Mouse (Mus musculus) embryonic facial prominence, embryonic 10.5 days (tissue): Measurements from ENCODE around the gene Mvb12b. TPM values are rescaled to one million over a fixed set of nuclear protein-coding genes. Genes with fewer than 3 reads are reported as not detected.
A peak's percentile ranks its signal among the peaks of the same experiment; 100 is the strongest.

Source experiments
- DNase-seq: peaks from one replicate; pipeline ENCODE4 v3.0.0-alpha.2; 2017; ENCODE audit warnings: low spot score
- H3K27ac ChIP-seq: fragments of 300-500 bp; sonication (generic); replicated peaks from 2 replicates; pipeline ENCODE4 v1.5.1; 2016; ENCODE audit warnings: mild to moderate bottlenecking
- H3K27me3 ChIP-seq: fragments of 300-500 bp; sonication (generic); replicated peaks from 2 replicates; pipeline ENCODE4 v1.6.1; 2016; ENCODE audit warnings: low read depth, mild to moderate bottlenecking; ENCODE audit not compliant: poor library complexity, severe bottlenecking
- H3K36me3 ChIP-seq: fragments of 300-500 bp; sonication (generic); replicated peaks from 2 replicates; pipeline ENCODE4 v1.6.1; 2016; ENCODE audit warnings: mild to moderate bottlenecking, moderate library complexity
- H3K4me1 ChIP-seq: fragments of 300-500 bp; sonication (generic); 2 replicates; pipeline ENCODE4 v1.6.1; 2016
- H3K4me3 ChIP-seq: fragments of 300-500 bp; sonication (generic); 2 replicates; pipeline ENCODE4 v1.5.1; 2016; ENCODE audit warnings: mild to moderate bottlenecking, moderate library complexity
- H3K9me3 ChIP-seq: fragments of 300-500 bp; sonication (generic); 2 replicates; pipeline ENCODE4 v1.6.1; 2016; ENCODE audit warnings: mild to moderate bottlenecking
- WGBS: fragments of 180-500 bp; shearing (Covaris S2); methylation state at CpG from one replicate; pipeline ENCODE4 v1.1.7; 2016; 5-methylcytosine and 5-hydroxymethylcytosine counted together
- polyA plus RNA-seq: library from polyadenylated mRNA; unstranded; fragments of >200 nt; fragmentation: Nextera tagmentation; extraction: Ambion mirVana; gene quantifications from 2 replicates; pipeline ENCODE4 v1.2.1, GENCODE M21; 2016

Gene Mvb12b
- polyA plus RNA-seq, 1 experiment from 2014 or later, result 16.1 TPM

GRCm38 (mm10) chr2:33879223-33879622 is 8.5 kb downstream of the Mvb12b start:
- Histone ChIP-seq H3K27me3 (no peaks in the 10 kb centered on the region), H3K4me1 (peaks cover 62% of the 10 kb centered on the region), H3K27ac (peak overlapping the region; percentile 93), H3K36me3 (peaks cover 1% of the 10 kb centered on the region), H3K9me3 (no peaks in the 10 kb centered on the region), H3K4me3 (no peak overlapping the region)
- WGBS, result 83% methylated on average over 2 of the region's 2 CpGs
- no peak for DNase-seq

GRCm38 (mm10) chr2:33878437-33878836 is 9.3 kb downstream of the Mvb12b start:
- H3K4me1 ChIP-seq, result peaks cover 70% of the 10 kb centered on the region
- no peak overlapping the region for H3K4me3 ChIP-seq
- peak; percentile 39 for DNase-seq
- 22% methylated on average over 11 of the region's 11 CpGs for WGBS
- peaks cover 9% of the 10 kb centered on the region for H3K36me3 ChIP-seq
- 0 out of 2 replicates have a peak, but pooled peaks cover 4% of the 10 kb centered on the region for H3K27me3 ChIP-seq
- H3K9me3 ChIP-seq, result no peaks in the 10 kb centered on the region
- peak overlapping the region; percentile 93 for H3K27ac ChIP-seq

- DNase-seq, result peak; percentile 21
- Histone ChIP-seq H3K27ac (peak overlapping the region; percentile 93), H3K27me3 (peaks cover 8% of the 10 kb centered on the region; the same call in 1 of the 2 replicates), H3K9me3 (no peaks in the 10 kb centered on the region), H3K36me3 (peaks cover 16% of the 10 kb centered on the region), H3K4me3 (no peak overlapping the region), H3K4me1 (peaks cover 73% of the 10 kb centered on the region)
- 85% methylated on average over 6 of the region's 6 CpGs for WGBS
Observed at GRCm38 (mm10) chr2:33877663-33878360, 9.9 kb downstream of the Mvb12b start.

GRCm38 (mm10) chr2:33876529-33877290 is 11.0 kb downstream of the Mvb12b start:
- peak overlapping the region; percentile 43 for H3K4me3 ChIP-seq
- H3K4me1 ChIP-seq, result peaks cover 81% of the 10 kb centered on the region
- H3K27ac ChIP-seq, result peak overlapping the region; percentile 93
- 15% methylated on average over 25 of the region's 25 CpGs for WGBS
- peaks cover 13% of the 10 kb centered on the region; the same call in 1 of the 2 replicates for H3K27me3 ChIP-seq
- H3K36me3 ChIP-seq, result peaks cover 27% of the 10 kb centered on the region
- peaks cover 3% of the 10 kb centered on the region; the same call in 1 of the 2 replicates for H3K9me3 ChIP-seq
- DNase-seq, result peak; percentile 87

GRCm38 (mm10) chr2:33875594-33875993 is 12.2 kb downstream of the Mvb12b start:
- Histone ChIP-seq H3K4me1 (peaks cover 92% of the 10 kb centered on the region), H3K36me3 (peaks cover 36% of the 10 kb centered on the region), H3K4me3 (peak overlapping the region; percentile 13; the same call in 1 of the 2 replicates), H3K9me3 (peaks cover 8% of the 10 kb centered on the region; the same call in 1 of the 2 replicates), H3K27ac (peak overlapping the region; percentile 93), H3K27me3 (peaks cover 16% of the 10 kb centered on the region; the same call in 1 of the 2 replicates)
- DNase-seq, result no peak
- 69% methylated on average over 12 of the region's 12 CpGs for WGBS

GRCm38 (mm10) chr2:33874856-33875576 is 12.7 kb downstream of the Mvb12b start:
- no peak for DNase-seq
- H3K27me3 ChIP-seq, result peaks cover 16% of the 10 kb centered on the region; the same call in 1 of the 2 replicates
- H3K9me3 ChIP-seq, result peaks cover 8% of the 10 kb centered on the region; the same call in 1 of the 2 replicates
- H3K27ac ChIP-seq, result peak overlapping the region; percentile 93
- 72% methylated on average over 10 of the region's 10 CpGs for WGBS
- H3K4me1 ChIP-seq, result peaks cover 98% of the 10 kb centered on the region
- H3K36me3 ChIP-seq, result peaks cover 36% of the 10 kb centered on the region
- peak overlapping the region; percentile 13; the same call in 1 of the 2 replicates for H3K4me3 ChIP-seq

- H3K27ac ChIP-seq, result peak overlapping the region; percentile 93; the same call in 1 of the 2 replicates
- no peak overlapping the region for H3K4me3 ChIP-seq
- H3K27me3 ChIP-seq, result peaks cover 16% of the 10 kb centered on the region; the same call in 1 of the 2 replicates
- peaks cover 36% of the 10 kb centered on the region for H3K36me3 ChIP-seq
- peaks cover 100% of the 10 kb centered on the region for H3K4me1 ChIP-seq
- 77% methylated on average over 5 of the region's 5 CpGs for WGBS
- no peak for DNase-seq
- peaks cover 8% of the 10 kb centered on the region; the same call in 1 of the 2 replicates for H3K9me3 ChIP-seq
Observed at GRCm38 (mm10) chr2:33874367-33874766, 13.4 kb downstream of the Mvb12b start.

- H3K4me3 ChIP-seq, result no peak overlapping the region
- peak overlapping the region; percentile 68 for H3K27ac ChIP-seq
- H3K27me3 ChIP-seq, result peaks cover 16% of the 10 kb centered on the region; the same call in 1 of the 2 replicates
- 94% methylated on average over 8 of the region's 8 CpGs for WGBS
- no peak for DNase-seq
- H3K4me1 ChIP-seq, result peaks cover 97% of the 10 kb centered on the region
- H3K9me3 ChIP-seq, result peaks cover 8% of the 10 kb centered on the region; the same call in 1 of the 2 replicates
- H3K36me3 ChIP-seq, result peaks cover 42% of the 10 kb centered on the region
Observed at GRCm38 (mm10) chr2:33873501-33873900, 14.2 kb downstream of the Mvb12b start.

- peaks cover 8% of the 10 kb centered on the region; the same call in 1 of the 2 replicates for H3K9me3 ChIP-seq
- no peak for DNase-seq
- peaks cover 42% of the 10 kb centered on the region for H3K36me3 ChIP-seq
- H3K4me3 ChIP-seq, result no peak overlapping the region
- WGBS, result 55% methylated on average over 8 of the region's 8 CpGs
- H3K27ac ChIP-seq, result peak overlapping the region; percentile 68
- H3K27me3 ChIP-seq, result peaks cover 16% of the 10 kb centered on the region; the same call in 1 of the 2 replicates
- H3K4me1 ChIP-seq, result peaks cover 92% of the 10 kb centered on the region
Observed at GRCm38 (mm10) chr2:33872841-33873271, 14.9 kb downstream of the Mvb12b start.

- Histone ChIP-seq H3K4me1 (peaks cover 75% of the 10 kb centered on the region), H3K4me3 (no peak overlapping the region), H3K9me3 (peaks cover 8% of the 10 kb centered on the region; the same call in 1 of the 2 replicates), H3K27me3 (peaks cover 16% of the 10 kb centered on the region; the same call in 1 of the 2 replicates), H3K36me3 (peaks cover 42% of the 10 kb centered on the region), H3K27ac (peak overlapping the region; percentile 57; the same call in 1 of the 2 replicates)
- DNase-seq, result no peak
- 93% methylated on average over 4 of the region's 4 CpGs for WGBS
Observed at GRCm38 (mm10) chr2:33871181-33871520, 16.6 kb downstream of the Mvb12b start.

GRCm38 (mm10) chr2:33870369-33871180 is 17.2 kb downstream of the Mvb12b start:
- Histone ChIP-seq H3K4me1 (peaks cover 69% of the 10 kb centered on the region), H3K36me3 (peaks cover 42% of the 10 kb centered on the region), H3K27ac (peak overlapping the region; percentile 57), H3K4me3 (no peak overlapping the region), H3K9me3 (peaks cover 8% of the 10 kb centered on the region; the same call in 1 of the 2 replicates), H3K27me3 (peaks cover 16% of the 10 kb centered on the region; the same call in 1 of the 2 replicates)
- WGBS, result 54% methylated on average over 17 of the region's 17 CpGs
- peak; percentile 31 for DNase-seq
